Mouse (Mus musculus) mesoderm, embryonic 11.5 days (tissue): Measurements from ENCODE around the gene Ppp1r14b.
"Not testable (repeated sequence)": the region's sequence is repeated elsewhere in the genome, so short reads cannot be mapped to it uniquely, and the experiment has no call there.

Experiments
- DNase-seq: peaks from one replicate; pipeline ENCODE4 v3.0.0-alpha.2; 2012; ENCODE audit warnings: low read depth, low spot score

The Ppp1r14b gene

GRCm38 (mm10) chr19:6975537-6976521, 1.1 kb downstream of the Ppp1r14b start, which contains the start of gene Plcb3:
Gene Plcb3, minus strand, starts transcription at chr19:6976470.
- peak; percentile 83 for DNase-seq

- DNase-seq, result no peak
These were observed 3.2 kb downstream of the Ppp1r14b start for GRCm38 (mm10) chr19:6977759-6978638.

- DNase-seq, result no peak
These were observed 3.8 kb downstream of the Ppp1r14b start for GRCm38 (mm10) chr19:6978639-6978974.

- peak; percentile 43 for DNase-seq
These were observed 4.3 kb downstream of the Ppp1r14b start for GRCm38 (mm10) chr19:6979001-6979479.

GRCm38 (mm10) chr19:6979486-6980380, 5.0 kb downstream of the Ppp1r14b start:
- DNase-seq, result peak; percentile 99

- peak; percentile 99 for DNase-seq
These were observed 5.8 kb downstream of the Ppp1r14b start, which contains the start of gene Fkbp2 for GRCm38 (mm10) chr19:6980381-6981093. Gene Fkbp2, minus strand, starts transcription at chr19:6980501.

- DNase-seq, result no peak
These were observed 6.7 kb downstream of the Ppp1r14b start for GRCm38 (mm10) chr19:6981465-6981864.

GRCm38 (mm10) chr19:6983621-6984020, 8.9 kb downstream of the Ppp1r14b start:
- DNase-seq, result no peak

- no peak for DNase-seq
These were observed 10.5 kb downstream of the Ppp1r14b start for GRCm38 (mm10) chr19:6985300-6985699.

- no peak for DNase-seq
These were observed 11.4 kb downstream of the Ppp1r14b start for GRCm38 (mm10) chr19:6985951-6986708.

- DNase-seq, result peak; percentile 47
These were observed 12.5 kb downstream of the Ppp1r14b start, which contains the start of gene Vegfb for GRCm38 (mm10) chr19:6987061-6987903. Gene Vegfb, minus strand, starts transcription at chr19:6987651.

GRCm38 (mm10) chr19:6987904-6988285, 13.1 kb downstream of the Ppp1r14b start:
- no peak for DNase-seq

- no peak for DNase-seq
These were observed 14.5 kb downstream of the Ppp1r14b start for GRCm38 (mm10) chr19:6989251-6989650.

- DNase-seq, result no peak
These were observed 15.9 kb downstream of the Ppp1r14b start for GRCm38 (mm10) chr19:6990712-6991111.

GRCm38 (mm10) chr19:6991166-6991565, 16.4 kb downstream of the Ppp1r14b start:
- DNase-seq, result not testable (repeated sequence)

- peak; percentile 97 for DNase-seq
These were observed 17.5 kb downstream of the Ppp1r14b start, which contains the start of gene Dnajc4 for GRCm38 (mm10) chr19:6992011-6992858. Gene Dnajc4, minus strand, starts transcription at chr19:6992572.

- DNase-seq, result no peak
These were observed 18.4 kb downstream of the Ppp1r14b start for GRCm38 (mm10) chr19:6993011-6993770.
